Mouse (Mus musculus): Measurements from ENCODE around the gene Tpgs1.

The Tpgs1 gene

DNA sequence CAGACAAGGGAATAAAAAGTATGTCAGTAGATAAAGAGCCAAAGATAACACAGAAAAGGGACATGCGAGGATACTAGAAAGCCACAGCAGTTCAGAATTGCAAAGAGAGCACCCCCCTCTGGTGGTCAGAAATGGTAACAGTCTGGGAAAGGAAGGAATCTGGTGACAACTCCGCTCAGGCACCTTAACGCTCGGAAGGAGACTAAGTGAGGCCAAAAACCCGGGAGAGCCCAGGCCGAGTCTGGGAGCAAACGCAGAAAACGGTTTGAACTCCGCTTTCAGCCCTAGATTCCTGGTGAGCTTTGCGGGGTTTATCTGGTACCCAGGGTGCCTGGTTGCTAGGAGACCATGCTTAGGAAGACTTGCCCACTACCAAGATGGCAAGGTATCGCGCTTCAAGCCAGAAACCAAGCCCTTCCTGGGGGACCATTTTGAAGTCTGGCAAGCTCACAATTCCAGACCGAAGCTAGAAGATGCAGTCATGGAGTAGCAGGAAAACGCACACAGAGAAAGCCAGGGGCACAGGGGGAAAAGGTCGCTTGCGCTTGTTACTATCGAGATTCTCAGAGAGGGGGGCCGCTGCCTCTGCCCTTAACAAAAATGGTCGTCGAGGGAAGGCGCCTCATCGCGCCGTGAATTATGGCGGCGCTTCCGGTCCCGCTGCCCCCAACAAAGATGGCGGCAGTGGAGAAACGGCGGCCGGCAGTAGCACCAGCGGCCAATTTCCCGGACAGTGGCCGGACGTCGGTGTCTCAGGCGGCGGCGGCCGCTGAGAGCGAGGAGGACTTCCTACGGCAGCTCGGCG is at the start of gene Tpgs1:
Gene Tpgs1, plus strand, starts transcription at position 599 of the 805 bp plus-strand sequence.
- peak; percentile 92 to 94 for DNase-seq

DNA sequence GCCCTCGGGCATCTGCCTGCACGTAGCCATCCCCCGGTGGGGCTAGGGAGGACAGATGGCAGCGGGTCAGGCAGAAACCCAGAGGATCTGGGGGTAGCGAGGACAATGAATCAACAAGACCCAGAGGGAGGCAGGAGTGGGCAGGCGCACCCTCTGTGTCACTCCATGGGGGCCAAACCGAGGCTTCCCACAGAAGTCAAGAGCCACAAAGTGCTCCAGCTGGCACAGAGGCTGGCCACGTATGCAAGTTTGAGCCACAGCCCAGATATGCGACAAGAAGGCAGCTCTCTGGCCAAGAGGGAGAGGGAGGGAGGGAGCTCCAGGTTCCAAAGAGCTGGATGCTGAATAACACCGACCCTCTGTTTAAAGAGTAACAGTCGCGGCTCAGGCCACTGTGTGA is 45.2 kb upstream of the Tpgs1 start:
- peak in 1 of 2 experiments; percentile 21 for DNase-seq

DNA sequence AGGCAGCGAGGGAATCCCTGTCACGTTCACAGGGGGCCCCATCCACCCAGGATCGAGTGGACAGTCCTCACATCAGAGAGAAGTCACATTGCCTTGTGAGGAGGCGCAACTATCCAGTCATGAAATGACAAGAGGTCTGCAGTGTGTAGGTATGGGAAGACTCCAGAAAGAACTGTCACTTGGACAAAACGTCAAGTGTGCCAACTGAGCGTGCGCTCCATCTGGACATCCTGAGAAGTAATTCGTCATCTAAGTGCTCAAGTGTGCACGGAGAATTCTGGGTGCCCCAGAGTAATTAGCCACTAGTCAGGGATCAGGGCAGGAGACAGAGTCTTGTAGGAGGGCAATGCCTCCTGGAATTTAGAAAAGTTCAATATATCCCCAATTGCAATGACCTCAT is 43.8 kb upstream of the Tpgs1 start:
- no peak for DNase-seq

GRCm38 (mm10) chr10:79626156-79626555 is 43.0 kb upstream of the Tpgs1 start:
- no peak for DNase-seq

GRCm38 (mm10) chr10:79628377-79628776 is 40.8 kb upstream of the Tpgs1 start:
- no peak for DNase-seq

DNA sequence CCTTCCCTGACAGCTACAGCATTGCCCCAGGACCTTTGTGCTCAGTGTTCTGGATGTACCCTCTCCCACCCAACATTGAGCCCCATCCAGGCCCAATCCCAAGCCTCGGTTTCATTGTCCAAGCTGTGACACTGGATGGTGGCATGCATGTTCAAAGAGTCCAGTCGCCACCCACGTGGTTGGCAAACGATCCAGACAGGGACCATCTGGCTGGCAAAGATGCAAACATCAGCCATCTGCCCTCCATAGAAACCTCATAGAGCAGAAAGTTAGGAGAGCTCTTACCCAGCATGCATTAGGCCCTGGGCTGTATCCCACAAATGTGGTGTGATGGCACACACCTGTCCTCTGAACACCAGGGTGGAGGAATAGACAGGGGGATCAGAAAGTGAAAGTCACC is 37.7 kb upstream of the Tpgs1 start:
- no peak for DNase-seq

DNA sequence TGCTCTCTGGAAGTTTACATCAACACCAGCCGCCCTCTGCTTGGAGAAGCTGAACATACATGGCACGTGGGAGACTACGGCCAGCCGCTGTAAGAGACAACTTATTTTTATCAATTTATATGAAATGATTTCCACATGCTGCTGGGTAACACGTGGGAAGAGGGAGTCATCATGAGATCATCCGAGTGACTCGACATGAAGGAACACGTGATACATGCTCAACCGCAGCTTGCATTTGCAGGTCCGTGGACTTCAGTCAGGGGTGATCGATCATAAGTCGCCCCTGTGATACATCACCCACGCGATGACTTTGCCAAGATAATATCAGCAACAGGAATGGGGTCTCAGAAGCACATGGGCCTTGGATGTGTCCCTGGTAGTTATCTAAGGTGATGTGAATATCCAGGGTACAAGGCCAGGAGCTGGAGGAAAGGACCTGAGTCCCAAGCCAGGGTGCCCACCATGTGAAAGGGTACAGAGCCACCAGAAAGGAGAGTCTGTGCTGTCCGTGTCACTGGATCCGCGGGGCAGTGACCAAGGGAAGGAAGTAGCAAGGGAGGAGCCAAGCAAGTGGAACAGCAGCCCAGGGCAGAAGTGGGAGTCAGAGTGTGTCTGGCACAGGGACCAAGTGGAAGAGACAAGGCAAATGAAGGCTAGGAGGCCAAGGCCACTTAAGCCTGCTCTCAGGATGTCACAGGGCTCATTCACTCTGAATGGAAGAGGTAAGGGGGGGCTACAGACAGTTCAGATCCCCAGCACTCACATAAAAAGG is 36.0 kb upstream of the Tpgs1 start:
- no peak for DNase-seq

DNA sequence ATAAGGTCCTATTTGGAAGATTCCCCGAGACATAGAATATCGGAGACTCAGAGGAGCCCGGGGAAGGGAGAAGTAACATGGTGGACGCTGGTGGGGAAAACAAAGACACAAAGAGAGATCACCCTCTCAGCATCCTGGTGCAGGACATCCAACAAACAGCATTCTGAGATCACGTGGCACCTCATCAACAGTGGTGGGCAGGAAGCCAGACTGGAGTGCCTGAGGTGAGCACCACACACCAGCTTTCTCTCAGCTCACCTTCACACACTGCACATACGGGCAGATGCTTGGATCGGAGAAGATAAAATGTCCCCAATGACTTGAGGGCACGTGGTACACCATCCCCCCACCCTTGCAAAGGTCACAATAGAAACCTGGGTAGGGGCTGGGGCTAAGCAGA is 32.9 kb upstream of the Tpgs1 start:
- peak; percentile 50 to 57 for DNase-seq

DNA sequence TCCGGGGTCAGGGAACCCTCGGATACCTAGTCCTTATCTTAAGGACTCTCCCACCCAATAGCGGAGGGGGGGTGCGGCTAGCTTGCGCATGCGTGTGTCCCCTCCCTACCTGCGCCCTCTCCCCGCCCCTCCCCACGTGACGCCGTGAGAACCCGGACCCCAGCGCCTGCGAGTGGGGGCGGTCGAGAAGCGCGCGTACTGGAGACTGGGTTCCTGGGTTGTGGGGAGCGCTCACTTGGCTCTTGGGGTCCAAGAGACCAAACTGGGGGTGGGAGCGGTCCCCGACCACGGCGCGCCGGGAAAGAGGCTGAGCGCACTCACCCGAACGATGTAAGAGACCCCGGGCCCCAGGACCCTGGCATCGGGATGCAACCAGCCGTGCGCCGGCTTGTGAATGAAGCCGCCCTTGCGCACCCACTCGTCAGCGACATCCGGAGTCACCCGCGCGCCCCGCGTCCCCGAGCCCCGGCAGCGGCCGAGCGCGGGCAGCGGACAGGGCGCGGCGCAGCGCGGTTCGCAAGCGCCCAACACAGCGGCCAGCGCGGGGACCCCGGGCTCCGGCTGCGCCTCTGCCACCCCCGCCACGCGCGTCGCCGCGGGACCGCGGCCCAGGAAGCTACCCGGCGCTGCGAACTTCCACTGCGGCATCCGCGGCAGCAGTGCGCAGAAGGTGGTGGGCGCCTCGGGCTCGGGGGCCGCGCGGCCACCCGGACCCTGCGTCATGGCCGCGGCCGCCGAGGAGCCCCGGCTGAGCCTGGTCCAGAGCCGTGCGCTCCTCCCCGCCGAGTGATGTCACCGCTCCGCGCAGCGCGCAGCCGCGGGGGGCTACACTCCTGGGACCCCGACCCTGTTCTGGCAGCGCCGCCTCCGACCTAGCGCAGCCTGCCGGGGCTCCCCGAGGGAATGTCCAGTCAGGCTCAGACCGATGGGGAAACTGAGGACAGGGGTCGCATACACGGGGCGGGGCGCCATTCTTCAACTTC is 31.8 kb upstream of the Tpgs1 start, which contains the start of gene Shc2:
Gene Shc2, minus strand, starts transcription at position 791 of the 983 bp plus-strand sequence.
- DNase-seq: peak; percentile 86 to 87

DNA sequence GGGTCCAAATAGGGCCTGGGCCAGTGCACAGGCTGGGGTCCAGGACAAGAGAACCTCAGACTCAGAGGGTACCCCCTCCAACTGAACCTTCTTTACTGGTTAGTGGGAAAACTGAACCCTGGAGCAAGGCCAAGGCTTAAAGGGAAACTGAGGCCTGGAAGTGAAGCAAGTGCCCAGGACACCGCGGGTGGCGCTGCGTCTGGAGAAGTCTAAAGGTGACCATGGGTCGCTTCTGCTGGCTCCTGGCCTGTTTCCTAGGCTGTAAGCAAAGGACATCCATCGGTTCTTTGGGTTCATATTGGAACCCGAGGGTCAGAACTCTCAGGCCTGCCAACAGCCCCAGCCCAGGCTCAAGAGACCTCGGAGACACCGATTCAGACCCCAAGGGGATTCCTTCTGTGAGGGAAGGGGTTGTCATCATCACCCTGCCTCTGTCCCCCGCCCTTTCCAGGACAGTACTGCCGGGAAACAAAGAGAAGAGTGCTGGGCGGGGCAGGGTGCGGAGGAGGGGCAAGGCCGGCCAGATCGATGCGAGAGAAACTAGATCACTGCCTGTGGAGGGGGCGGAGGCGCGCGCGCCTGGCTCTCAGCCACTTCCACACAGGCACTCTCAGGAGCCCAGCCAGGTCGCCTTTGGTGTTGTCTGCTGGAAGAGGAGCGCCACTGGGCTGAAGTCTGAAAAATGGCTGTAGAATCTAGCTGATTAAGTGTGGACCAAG is 30.5 kb upstream of the Tpgs1 start:
- DNase-seq: peak; percentile 64 to 68

GRCm38 (mm10) chr10:79645711-79646110 is 23.5 kb upstream of the Tpgs1 start, which contains the start of gene Odf3l2:
TSS of gene Odf3l2 (minus strand) at chr10:79645738.
- no peak for DNase-seq

GRCm38 (mm10) chr10:79649070-79649751 is 20.0 kb upstream of the Tpgs1 start:
- peak; percentile 83 to 84 for DNase-seq

- DNase-seq: no peak
Observed at GRCm38 (mm10) chr10:79652789-79653188, 16.4 kb upstream of the Tpgs1 start.

DNA sequence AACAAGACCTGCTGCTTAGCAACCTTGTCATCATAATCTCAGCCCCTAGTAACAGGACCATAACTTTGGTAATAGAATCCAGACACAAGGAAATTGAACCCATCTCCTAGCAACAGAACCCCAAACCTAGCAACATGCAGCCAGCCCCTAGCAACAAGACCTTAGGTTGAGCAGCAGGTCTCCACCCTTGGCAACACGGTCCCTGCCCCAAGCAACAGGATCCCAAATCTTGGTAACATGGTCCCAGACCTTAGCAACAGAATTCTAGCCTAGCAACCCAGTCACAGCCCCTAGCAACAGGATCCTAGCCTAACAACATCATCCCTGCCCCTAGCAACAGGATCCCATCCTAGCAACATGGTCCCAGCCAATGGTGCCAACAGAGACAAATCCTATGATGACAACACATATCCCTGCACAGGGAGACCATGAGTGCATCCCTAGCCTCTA is 14.2 kb upstream of the Tpgs1 start:
- DNase-seq: no peak

DNA sequence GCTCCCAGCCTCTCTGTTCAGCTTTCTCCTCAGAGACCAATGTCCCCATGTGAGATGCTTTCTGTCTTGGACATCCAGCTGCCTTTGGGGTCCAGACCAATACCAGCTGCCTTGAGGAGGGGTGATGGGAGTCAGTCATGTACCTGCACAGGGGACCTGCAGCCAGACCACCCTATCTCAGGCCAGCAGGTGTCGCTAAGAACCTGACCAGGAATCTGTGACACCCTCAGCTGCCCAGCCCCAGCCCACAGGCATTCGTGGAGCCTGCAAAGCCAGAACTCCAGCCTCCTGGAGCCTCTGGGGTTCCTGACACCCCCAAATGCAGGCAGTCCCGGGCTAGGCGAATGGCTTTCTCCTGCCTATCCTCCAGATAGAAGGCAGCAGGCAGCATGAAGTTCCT is 10.3 kb upstream of the Tpgs1 start:
- no peak for DNase-seq

DNA sequence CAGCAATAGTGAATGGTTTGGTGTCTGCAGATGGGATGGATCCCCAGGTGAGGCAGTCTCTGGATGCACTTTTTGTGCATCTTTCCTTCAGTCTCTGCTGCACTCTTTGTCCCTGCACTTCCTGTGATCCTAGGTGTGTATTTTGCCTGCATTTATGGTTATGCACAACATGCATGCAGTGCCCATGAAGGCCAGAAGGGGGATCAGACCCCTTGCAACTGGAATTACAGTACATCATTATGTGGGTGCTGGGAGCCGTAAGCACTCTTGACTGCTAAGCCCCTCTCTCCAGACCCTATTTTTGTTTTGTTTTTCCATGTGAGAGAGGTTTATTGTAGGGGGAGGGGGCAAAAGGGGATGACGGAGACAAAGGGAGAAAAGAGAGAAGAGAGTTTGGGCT is 8.9 kb upstream of the Tpgs1 start:
- DNase-seq: no peak

- DNase-seq: no peak
Observed at GRCm38 (mm10) chr10:79661861-79662260, 7.3 kb upstream of the Tpgs1 start.

DNA sequence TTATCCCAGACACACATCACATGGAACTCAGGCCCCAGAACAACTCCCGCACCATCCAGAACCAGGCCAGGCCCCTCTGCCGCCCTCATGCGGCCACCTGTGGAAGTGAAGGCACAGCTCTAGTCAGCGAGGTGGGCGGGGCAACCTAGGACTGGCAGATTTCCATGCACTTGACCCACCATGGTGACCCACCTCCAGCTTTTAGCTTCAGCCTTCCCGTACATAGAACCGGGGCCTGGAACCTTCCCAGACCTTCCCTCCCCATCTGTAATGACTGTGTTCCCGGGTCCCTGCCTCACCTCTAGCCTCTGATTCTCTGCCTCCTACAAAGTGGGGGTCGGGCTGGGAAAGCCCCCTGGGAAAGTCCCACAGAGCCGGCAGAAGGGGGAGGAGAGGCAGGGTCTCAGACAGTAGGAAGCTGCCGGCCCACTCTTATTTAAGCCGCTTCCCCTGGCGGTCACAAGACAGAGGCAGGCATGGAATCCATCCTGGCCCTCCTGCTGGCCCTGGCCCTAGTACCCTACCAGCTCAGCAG is 5.0 kb upstream of the Tpgs1 start, which contains the start of gene Madcam1:
Gene Madcam1, plus strand, starts transcription at position 429 of the 535 bp plus-strand sequence.
- DNase-seq: peak; percentile 70 to 79

DNA sequence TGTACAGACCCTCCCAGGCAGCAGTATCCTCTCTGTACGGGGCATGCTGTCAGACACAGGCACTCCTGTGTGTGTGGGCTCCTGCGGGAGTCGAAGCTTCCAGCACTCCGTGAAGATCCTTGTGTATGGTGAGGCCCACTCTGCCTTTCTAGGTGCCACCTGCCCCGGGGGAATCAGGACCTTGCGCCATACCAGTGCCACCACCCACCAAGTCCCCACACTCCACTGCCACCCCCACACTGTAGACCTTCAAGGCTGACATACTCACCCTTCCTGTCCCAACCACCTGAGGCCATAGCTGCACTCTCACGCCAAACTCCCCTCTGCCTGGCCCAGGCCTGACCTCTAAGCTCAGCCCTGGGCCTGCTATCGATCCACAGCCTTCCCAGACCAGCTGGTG is 4.1 kb upstream of the Tpgs1 start:
- DNase-seq: no peak

GRCm38 (mm10) chr10:79666493-79666892 is 2.7 kb upstream of the Tpgs1 start:
- no peak for DNase-seq

DNA sequence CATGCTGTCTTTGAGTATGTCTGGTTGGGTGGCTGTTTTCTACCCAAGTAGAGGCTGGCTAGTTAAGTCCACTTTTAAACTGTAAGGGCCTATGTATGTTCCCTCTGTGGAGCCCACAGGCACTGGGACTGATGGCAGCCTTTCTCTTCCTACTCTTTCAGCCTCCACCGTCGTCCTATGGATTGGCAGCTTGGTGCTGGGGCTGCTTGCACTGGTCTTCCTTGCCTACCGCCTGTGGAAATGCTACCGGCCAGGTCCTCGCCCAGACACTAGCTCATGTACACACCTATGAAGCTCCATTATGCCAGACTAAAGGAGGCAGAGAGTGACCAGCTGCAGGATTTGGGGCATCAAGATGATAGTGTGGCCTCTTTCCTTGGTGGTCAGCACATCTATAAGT is 1.1 kb upstream of the Tpgs1 start:
- peak in 1 of 2 experiments; percentile 33 for DNase-seq

All from cerebellum, adult 18-20 months (tissue).